Mouse (Mus musculus): ENCODE measurements around the gene Smim1. TPM values are rescaled to one million over a fixed set of nuclear protein-coding genes. Genes with fewer than 3 reads are reported as not detected.

Gene Smim1
- polyA plus RNA-seq, 1 experiment from 2014 or later: 4.2 TPM

DNA sequence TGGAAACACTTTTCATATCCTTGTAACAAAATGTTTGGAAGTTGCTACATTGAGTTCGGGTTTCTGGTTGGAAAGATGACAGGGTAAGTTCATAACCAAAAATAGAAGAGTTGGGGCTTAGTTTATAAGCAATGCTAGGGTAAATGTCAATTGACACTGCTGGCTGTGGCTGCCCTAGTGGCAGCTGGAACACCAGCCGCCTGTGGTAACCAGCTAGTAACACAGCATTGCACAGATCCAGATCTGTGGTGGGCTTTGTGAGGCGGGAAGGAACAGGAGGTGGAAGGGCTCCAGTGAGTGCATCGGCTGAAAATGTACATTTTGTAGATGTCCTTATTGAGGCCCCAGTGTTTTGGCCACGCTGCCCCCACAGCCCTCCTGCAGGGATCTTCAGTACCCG lies 50.3 kb downstream of the Smim1 start:
- peaks cover 29% of the 10 kb centered on the region for H3K36me3 ChIP-seq (ENCODE audit: control insufficient read depth, insufficient read depth, low read length)
- peaks cover 10% of the 10 kb centered on the region; the same call in 1 of the 2 replicates for H3K4me1 ChIP-seq (ENCODE audit: control insufficient read depth, insufficient read depth, low read length)
- no peaks in the 10 kb centered on the region for H3K27me3 ChIP-seq (replicated peaks; ENCODE audit: control insufficient read depth, insufficient read depth, low read length)
- ATAC-seq: no peak
- DNase-seq (ENCODE audit: low spot score): no peak
- peak overlapping the region; percentile 81 for H3K4me2 ChIP-seq (ENCODE audit: low read length)
- WGBS: 36% methylated on average over 6 of the region's 6 CpGs
- H3K9ac ChIP-seq (ENCODE audit: low read length): peak overlapping the region; percentile 90
- H3K27ac ChIP-seq (ENCODE audit: low read depth, low read length): no peak overlapping the region
- H3K4me3 ChIP-seq (ENCODE audit: low read depth, low read length): peak overlapping the region; percentile 90
- H3K9me3 ChIP-seq (replicated peaks; ENCODE audit: control insufficient read depth, low read length): no peaks in the 10 kb centered on the region

DNA sequence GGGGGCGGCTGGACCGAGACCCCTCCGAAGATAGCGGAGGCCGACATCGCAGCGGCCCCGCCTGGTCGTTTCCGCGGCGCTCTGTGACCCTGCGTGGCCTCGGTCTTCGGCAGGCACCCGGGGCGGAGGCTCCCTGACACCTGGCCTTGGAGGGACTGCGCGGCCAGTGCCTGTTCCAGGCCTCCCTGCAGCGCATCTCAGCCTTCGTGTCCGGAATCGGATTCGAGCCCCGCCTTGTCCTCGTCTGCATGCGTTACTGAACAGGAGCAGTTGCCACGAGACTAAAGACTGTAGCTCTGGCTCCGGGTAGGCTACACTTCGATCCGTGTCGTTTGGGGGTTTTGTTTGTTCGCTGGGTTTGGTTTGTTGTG lies 50.8 kb downstream of the Smim1 start:
- Histone ChIP-seq H3K9me3 (replicated peaks; ENCODE audit: control insufficient read depth, low read length) (no peaks in the 10 kb centered on the region), H3K4me2 (ENCODE audit: low read length) (peak overlapping the region; percentile 81), H3K27me3 (replicated peaks; ENCODE audit: control insufficient read depth, insufficient read depth, low read length) (no peaks in the 10 kb centered on the region), H3K36me3 (ENCODE audit: control insufficient read depth, insufficient read depth, low read length) (peaks cover 29% of the 10 kb centered on the region), H3K4me3 (ENCODE audit: low read depth, low read length) (peak overlapping the region; percentile 90), H3K27ac (ENCODE audit: low read depth, low read length) (peak overlapping the region; percentile 55; the same call in 1 of the 2 replicates), H3K9ac (ENCODE audit: low read length) (peak overlapping the region; percentile 90), H3K4me1 (ENCODE audit: control insufficient read depth, insufficient read depth, low read length) (peaks cover 10% of the 10 kb centered on the region; the same call in 1 of the 2 replicates)
- ATAC-seq (peak; percentile 69), DNase-seq (ENCODE audit: low spot score) (no peak)
- 1% methylated on average over 33 of the region's 33 CpGs for WGBS

DNA sequence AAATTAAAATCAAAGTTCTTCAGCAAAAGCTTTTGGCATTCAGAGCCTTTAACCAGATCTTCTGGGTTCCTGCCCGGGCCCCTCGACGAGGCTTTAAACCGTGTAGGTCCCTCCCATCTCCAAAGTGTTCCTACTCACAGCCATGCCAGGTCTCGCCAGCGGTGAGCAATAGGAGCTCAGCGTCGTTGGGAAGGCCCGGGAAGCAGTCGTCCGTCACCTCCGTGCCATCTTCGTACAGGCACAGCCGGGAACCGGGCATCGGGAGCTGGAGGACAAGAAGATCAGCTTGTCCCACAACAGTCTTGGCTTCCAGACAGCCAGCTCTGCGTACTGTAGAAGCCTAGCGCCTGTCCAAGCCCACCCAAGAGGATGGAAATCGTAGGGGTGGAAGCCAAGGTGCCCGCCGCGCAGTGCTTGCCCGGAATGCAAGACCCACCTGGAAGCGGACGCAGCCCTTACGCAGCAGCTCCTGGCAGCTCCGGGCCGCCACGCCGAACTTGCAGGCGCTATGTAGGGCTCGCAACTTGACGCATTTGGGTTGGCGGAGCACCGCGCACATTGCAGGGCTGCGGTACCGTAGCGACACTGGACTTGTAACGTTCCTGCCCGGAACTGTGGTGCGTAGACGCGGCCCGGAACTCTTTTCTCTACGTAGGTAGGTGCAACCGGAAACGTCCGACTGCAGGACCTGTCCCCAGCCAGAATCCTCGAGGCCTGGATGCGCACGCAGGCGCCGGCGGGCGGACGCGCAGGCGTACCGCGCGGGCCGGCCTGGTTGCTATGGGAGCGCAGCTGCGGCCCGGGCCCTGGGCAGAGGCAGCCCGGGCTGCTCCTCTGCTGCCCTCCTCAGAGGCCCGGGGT lies 51.4 kb downstream of the Smim1 start, which contains the start of the genes Dffb and Cep104:
Dffb (minus strand) TSS at position 696 of the 861 bp plus-strand sequence.
Cep104 (plus strand) TSS at position 764 of the 861 bp plus-strand sequence.
- H3K36me3 ChIP-seq (ENCODE audit: control insufficient read depth, insufficient read depth, low read length): peaks cover 29% of the 10 kb centered on the region
- peak within 1 kb of the TSS; percentile 55; the same call in 1 of the 2 replicates for H3K27ac ChIP-seq (ENCODE audit: low read depth, low read length)
- H3K4me2 ChIP-seq (ENCODE audit: low read length): peak within 1 kb of the TSS; percentile 81
- DNase-seq (ENCODE audit: low spot score) (peak; percentile 96), ATAC-seq (peak; percentile 99)
- H3K4me3 ChIP-seq (ENCODE audit: low read depth, low read length): peak within 1 kb of the TSS; percentile 90
- H3K27me3 ChIP-seq (replicated peaks; ENCODE audit: control insufficient read depth, insufficient read depth, low read length): no peaks in the 10 kb centered on the region
- H3K4me1 ChIP-seq (ENCODE audit: control insufficient read depth, insufficient read depth, low read length): peaks cover 10% of the 10 kb centered on the region; the same call in 1 of the 2 replicates
- H3K9me3 ChIP-seq (replicated peaks; ENCODE audit: control insufficient read depth, low read length): no peaks in the 10 kb centered on the region
- WGBS: 2% methylated on average over 68 of the region's 68 CpGs
- peak within 1 kb of the TSS; percentile 90 for H3K9ac ChIP-seq (ENCODE audit: low read length)

Other genes starting within 250 kb of the Smim1 start
- gene A430005L14Rik, start 69.0 kb downstream of the Smim1 start, polyA plus RNA-seq (2014; fragmentation: Nextera tagmentation; extraction: Ambion mirVana): 71.3 and 78.3 TPM in 2 replicates
- gene Dffb, start 51.1 kb downstream of the Smim1 start, polyA plus RNA-seq (2014; fragmentation: Nextera tagmentation; extraction: Ambion mirVana): 7.4 and 8.6 TPM in 2 replicates
- 13.2 and 16.8 TPM in 2 replicates for gene Cep104, start 51.0 kb downstream of the Smim1 start, polyA plus RNA-seq (2014; fragmentation: Nextera tagmentation; extraction: Ambion mirVana)
- 8.4 and 9.2 TPM in 2 replicates for gene Lrrc47, start 14.5 kb downstream of the Smim1 start, polyA plus RNA-seq (2014; fragmentation: Nextera tagmentation; extraction: Ambion mirVana)
- not detected in 2 replicates for gene Ccdc27, start 16.4 kb upstream of the Smim1 start, polyA plus RNA-seq (2014; fragmentation: Nextera tagmentation; extraction: Ambion mirVana)
- gene Trp73, start 114.0 kb upstream of the Smim1 start, polyA plus RNA-seq (2014; fragmentation: Nextera tagmentation; extraction: Ambion mirVana): 4.6 and 5.4 TPM in 2 replicates
- 64.2 and 69.7 TPM in 2 replicates for gene Wrap73, start 116.1 kb upstream of the Smim1 start, polyA plus RNA-seq (2014; fragmentation: Nextera tagmentation; extraction: Ambion mirVana)
- gene Tprgl, start 134.4 kb upstream of the Smim1 start, polyA plus RNA-seq (2014; fragmentation: Nextera tagmentation; extraction: Ambion mirVana): 184 and 194 TPM in 2 replicates
- 4.6 and 7.7 TPM in 2 replicates for gene Megf6, start 144.5 kb upstream of the Smim1 start, polyA plus RNA-seq (2014; fragmentation: Nextera tagmentation; extraction: Ambion mirVana)